Mouse (Mus musculus) neural tube, embryonic 14.5 days (tissue): Measurements from ENCODE around the gene Hadhb. TPM values are rescaled to one million over a fixed set of nuclear protein-coding genes. Genes with fewer than 3 reads are reported as not detected.

Source experiments
- ATAC-seq: fragments of 200-750 bp; cut with Nextera tagmentation; 2 replicates; pipeline ENCODE4 v1.8.0; 2017; ENCODE audit warnings: low read depth, mild to moderate bottlenecking, moderate TSS enrichment, moderate library complexity
- H3K27ac ChIP-seq: fragments of 300-500 bp; sonication (generic); 2 replicates; pipeline ENCODE4 v1.5.1; 2014; ENCODE audit warnings: low read depth, mild to moderate bottlenecking, control low read depth, low read length, moderate library complexity, mixed read lengths
- H3K27me3 ChIP-seq: fragments of 300-500 bp; sonication (generic); 2 replicates; pipeline ENCODE4 v1.6.1; 2014; ENCODE audit warnings: low read length; ENCODE audit not compliant: control insufficient read depth, insufficient read depth
- H3K36me3 ChIP-seq: fragments of 300-500 bp; sonication (generic); 2 replicates; pipeline ENCODE4 v1.6.1; 2014; ENCODE audit warnings: low read length, mixed read lengths; ENCODE audit not compliant: control insufficient read depth, insufficient read depth
- H3K4me1 ChIP-seq: fragments of 300-500 bp; sonication (generic); 2 replicates; pipeline ENCODE4 v1.6.1; 2014; ENCODE audit warnings: low read length; ENCODE audit not compliant: control insufficient read depth, insufficient read depth
- H3K4me2 ChIP-seq: fragments of 300-500 bp; sonication (generic); 2 replicates; pipeline ENCODE4 v1.6.1; 2014; ENCODE audit warnings: mild to moderate bottlenecking, low read depth, low read length, control low read depth
- H3K4me3 ChIP-seq: fragments of 300-500 bp; sonication (generic); 2 replicates; pipeline ENCODE4 v1.5.1; 2014; ENCODE audit warnings: low read depth, low read length, control low read depth, mixed read lengths
- H3K9ac ChIP-seq: fragments of 300-500 bp; sonication (generic); replicated peaks from 2 replicates; pipeline ENCODE4 v1.6.1; 2014; ENCODE audit warnings: low read depth, mild to moderate bottlenecking, control low read depth, low read length, mixed read lengths
- H3K9me3 ChIP-seq: fragments of 300-500 bp; sonication (generic); 2 replicates; pipeline ENCODE4 v1.6.1; 2016; ENCODE audit warnings: low read length; ENCODE audit not compliant: control insufficient read depth
- WGBS: fragments of 180-500 bp; shearing (Covaris S2); extraction: QIAGEN DNeasy Blood & Tissue Kit; methylation state at CpG from one replicate; pipeline ENCODE4 v1.1.7; 2014; 5-methylcytosine and 5-hydroxymethylcytosine counted together
- polyA plus RNA-seq: library from polyadenylated mRNA; unstranded; fragments of >200 nt; fragmentation: Nextera tagmentation; extraction: Ambion mirVana; gene quantifications from 2 replicates; pipeline ENCODE4 v1.2.1, GENCODE M21; 2014

Gene Hadhb
- polyA plus RNA-seq, 1 experiment from 2014 or later, result 54.5 TPM

- WGBS, result 88% methylated on average over 6 of the region's 6 CpGs
- no peak overlapping the region for H3K4me2 ChIP-seq
- H3K36me3 ChIP-seq, result no peaks in the 10 kb centered on the region
- H3K4me3 ChIP-seq, result no peak overlapping the region
- no peak for ATAC-seq
- H3K9ac ChIP-seq, result no peak overlapping the region
- no peaks in the 10 kb centered on the region for H3K9me3 ChIP-seq
- no peaks in the 10 kb centered on the region for H3K27me3 ChIP-seq
- H3K27ac ChIP-seq, result no peak overlapping the region
- H3K4me1 ChIP-seq, result peaks cover 5% of the 10 kb centered on the region
Observed at GRCm38 (mm10) chr5:30159601-30160000, 4.6 kb downstream of the Hadhb start.

DNA sequence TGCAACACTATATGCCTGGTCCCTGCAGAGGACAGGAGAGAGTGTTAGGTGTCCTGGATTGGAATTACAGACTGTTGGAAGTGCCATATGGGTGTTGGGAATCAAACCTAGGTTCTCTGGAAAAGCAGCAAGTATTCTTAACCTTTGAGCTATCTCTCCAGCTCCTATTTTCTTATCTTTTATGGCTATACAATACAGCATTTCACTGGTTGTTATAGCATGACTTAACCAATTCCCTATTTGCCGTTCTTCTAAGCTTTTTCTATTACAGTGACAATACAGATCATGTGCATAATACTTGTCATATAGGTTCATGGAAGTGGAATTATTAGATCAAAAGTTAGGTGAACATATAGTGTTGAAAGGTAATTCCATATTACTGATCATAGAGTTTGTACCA lies 6.8 kb downstream of the Hadhb start:
- H3K27ac ChIP-seq, result no peak overlapping the region
- no peak for ATAC-seq
- H3K4me1 ChIP-seq, result no peaks in the 10 kb centered on the region
- no peak overlapping the region for H3K4me2 ChIP-seq
- WGBS, result 83% methylated on average over 1 of the region's 1 CpGs
- H3K9ac ChIP-seq, result no peak overlapping the region
- no peaks in the 10 kb centered on the region for H3K36me3 ChIP-seq
- H3K4me3 ChIP-seq, result no peak overlapping the region
- no peaks in the 10 kb centered on the region for H3K27me3 ChIP-seq
- no peaks in the 10 kb centered on the region for H3K9me3 ChIP-seq

GRCm38 (mm10) chr5:30162339-30162738 lies 7.3 kb downstream of the Hadhb start:
- Histone ChIP-seq H3K36me3 (no peaks in the 10 kb centered on the region), H3K9ac (no peak overlapping the region), H3K27me3 (no peaks in the 10 kb centered on the region), H3K4me1 (no peaks in the 10 kb centered on the region), H3K4me2 (no peak overlapping the region), H3K27ac (no peak overlapping the region), H3K9me3 (no peaks in the 10 kb centered on the region), H3K4me3 (no peak overlapping the region)
- no peak for ATAC-seq
- WGBS, result 84% methylated on average over 6 of the region's 6 CpGs

GRCm38 (mm10) chr5:30165234-30165946 lies 10.3 kb downstream of the Hadhb start:
- ATAC-seq, result no peak
- no peaks in the 10 kb centered on the region for H3K27me3 ChIP-seq
- no peaks in the 10 kb centered on the region for H3K9me3 ChIP-seq
- no peak overlapping the region for H3K4me2 ChIP-seq
- 94% methylated on average over 5 of the region's 5 CpGs for WGBS
- no peak overlapping the region for H3K4me3 ChIP-seq
- H3K36me3 ChIP-seq, result peaks cover 16% of the 10 kb centered on the region
- no peaks in the 10 kb centered on the region for H3K4me1 ChIP-seq
- H3K27ac ChIP-seq, result no peak overlapping the region
- H3K9ac ChIP-seq, result no peak overlapping the region

GRCm38 (mm10) chr5:30170303-30170940 lies 15.4 kb downstream of the Hadhb start:
- Histone ChIP-seq H3K36me3 (peaks cover 32% of the 10 kb centered on the region), H3K9ac (no peak overlapping the region), H3K27ac (no peak overlapping the region), H3K27me3 (no peaks in the 10 kb centered on the region), H3K9me3 (no peaks in the 10 kb centered on the region), H3K4me2 (no peak overlapping the region), H3K4me1 (no peaks in the 10 kb centered on the region), H3K4me3 (no peak overlapping the region)
- ATAC-seq, result no peak
- WGBS, result 87% methylated on average over 5 of the region's 5 CpGs

DNA sequence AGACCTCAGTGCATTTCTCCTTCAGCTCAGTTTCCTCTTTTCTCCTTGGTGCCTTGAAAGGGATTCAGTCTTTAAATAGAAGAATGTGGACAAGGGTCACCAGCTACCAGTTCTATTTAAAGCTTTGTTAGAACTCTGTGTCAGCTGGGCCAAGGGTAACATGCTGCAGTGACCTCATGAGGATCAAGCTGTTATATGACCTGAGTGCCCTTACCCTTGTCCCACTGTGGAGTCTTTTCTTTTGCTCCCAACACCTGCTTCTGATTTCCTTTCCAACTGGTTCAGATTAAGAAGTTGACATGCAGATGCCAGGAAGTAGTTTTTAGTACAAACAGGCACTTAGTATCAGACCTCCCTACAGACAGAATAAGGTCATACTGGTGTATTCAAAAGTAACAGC lies 17.1 kb downstream of the Hadhb start:
- no peak overlapping the region for H3K4me3 ChIP-seq
- no peaks in the 10 kb centered on the region for H3K4me1 ChIP-seq
- peaks cover 42% of the 10 kb centered on the region for H3K36me3 ChIP-seq
- no peak overlapping the region for H3K4me2 ChIP-seq
- no peaks in the 10 kb centered on the region for H3K27me3 ChIP-seq
- H3K9ac ChIP-seq, result no peak overlapping the region
- ATAC-seq, result no peak
- H3K9me3 ChIP-seq, result no peaks in the 10 kb centered on the region
- H3K27ac ChIP-seq, result no peak overlapping the region

- Histone ChIP-seq H3K4me3 (no peak overlapping the region), H3K9me3 (no peaks in the 10 kb centered on the region), H3K27ac (no peak overlapping the region), H3K36me3 (peaks cover 42% of the 10 kb centered on the region), H3K4me2 (no peak overlapping the region), H3K9ac (no peak overlapping the region), H3K27me3 (no peaks in the 10 kb centered on the region), H3K4me1 (no peaks in the 10 kb centered on the region)
- 45% methylated on average over 20 of the region's 20 CpGs for WGBS
- ATAC-seq, result no peak
Observed at GRCm38 (mm10) chr5:30172931-30173692, 18.1 kb downstream of the Hadhb start.

DNA sequence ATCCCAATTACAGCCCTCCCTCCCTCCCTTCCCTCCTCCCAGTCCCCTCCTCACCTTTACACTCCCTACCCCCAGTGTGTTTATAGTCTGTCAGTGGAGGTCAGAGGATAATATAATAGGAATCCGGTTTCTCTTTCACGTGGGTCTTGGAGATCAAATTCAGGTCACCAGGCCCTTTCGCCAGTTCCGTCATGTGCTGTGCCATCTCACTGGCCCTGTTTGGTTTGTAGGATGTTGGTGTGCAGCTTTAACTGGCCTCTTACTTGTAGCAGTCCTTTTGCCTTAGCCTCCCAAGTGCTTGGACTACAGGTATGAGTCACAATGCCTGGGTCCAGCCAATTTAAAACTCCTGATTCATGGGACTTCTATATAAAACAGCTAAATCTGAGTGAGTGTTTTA lies 20.8 kb downstream of the Hadhb start:
- no peak overlapping the region for H3K9ac ChIP-seq

More for the DNA sequence above, 20.8 kb downstream of the Hadhb start:
- no peaks in the 10 kb centered on the region for H3K9me3 ChIP-seq
- H3K4me3 ChIP-seq, result no peak overlapping the region
- H3K36me3 ChIP-seq, result peaks cover 40% of the 10 kb centered on the region
- no peaks in the 10 kb centered on the region for H3K27me3 ChIP-seq
- no peak overlapping the region for H3K27ac ChIP-seq
- no peaks in the 10 kb centered on the region for H3K4me1 ChIP-seq
- ATAC-seq, result no peak
- WGBS, result 74% methylated on average over 4 of the region's 4 CpGs
- H3K4me2 ChIP-seq, result no peak overlapping the region
